Mouse (Mus musculus) monocyte, adult 5-6 weeks (primary cell): Measurements from ENCODE around the gene Nudt15. TPM values are rescaled to one million over a fixed set of nuclear protein-coding genes. Genes with fewer than 3 reads are reported as not detected.
A peak's percentile ranks its signal among the peaks of the same experiment; 100 is the strongest.
"Not testable (repeated sequence)": the region's sequence is repeated elsewhere in the genome, so short reads cannot be mapped to it uniquely, and the experiment has no call there.

Experiments
- ATAC-seq: fragments of 153-309, 156-312 bp; replicated peaks from 2 replicates; pipeline ENCODE4 v1.8.0; 2017; ENCODE audit warnings: mild to moderate bottlenecking; ENCODE audit not compliant: low TSS enrichment, insufficient number of reproducible peaks, severe bottlenecking, poor library complexity, low FRiP score
- total RNA-seq: library from RNA; stranded (forward); fragments of 200-1000, 200-491, 200-594 nt; gene quantifications from 3 replicates; pipeline ENCODE4 v1.2.3, GENCODE M21; 2017

Gene Nudt15
- 4.9 to 9.1 TPM (median 8.5 TPM) in 3 replicates for total RNA-seq

DNA sequence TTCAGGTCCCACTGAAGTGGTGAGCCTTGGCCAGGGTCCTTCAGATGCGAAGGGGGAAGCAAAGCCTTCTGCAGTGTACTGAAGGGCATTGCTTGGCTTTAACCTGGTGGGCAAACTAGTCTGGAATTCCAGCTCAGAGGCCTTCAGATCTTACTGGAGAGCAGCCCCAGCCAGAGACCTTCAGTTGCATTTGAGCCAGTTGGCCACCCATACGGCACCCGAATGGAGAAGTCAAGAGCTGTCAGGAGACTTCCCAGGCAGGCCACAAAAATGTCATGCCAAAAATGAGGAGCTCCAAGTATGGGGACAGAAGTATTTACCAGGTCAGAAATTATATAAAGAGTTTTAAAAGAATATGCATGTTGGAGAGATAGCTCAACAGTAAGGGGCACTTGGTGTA lies at the start of gene Nudt15:
TSS of gene Nudt15 (minus strand) at position 192 of the 400 bp plus-strand sequence.
- ATAC-seq, result no peak

DNA sequence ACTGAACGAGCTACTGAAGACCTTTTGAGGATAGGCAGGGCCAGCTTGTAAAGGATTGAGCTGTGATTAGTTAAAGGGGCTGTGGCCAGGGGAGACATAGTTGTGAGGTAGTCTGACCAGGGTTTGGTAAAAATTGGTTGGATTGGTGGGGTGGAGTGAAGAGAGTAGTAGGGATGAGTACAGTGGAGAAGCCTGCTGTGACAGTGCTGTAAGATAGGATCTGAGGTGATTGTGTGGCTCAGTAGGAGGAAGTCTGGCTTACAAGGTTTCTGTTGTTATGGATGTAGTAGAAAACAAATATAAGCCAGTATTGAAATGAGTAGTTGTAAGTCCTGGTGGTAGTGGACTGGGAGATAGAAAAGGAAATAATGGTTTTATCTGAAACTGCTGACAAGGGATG lies 44.1 kb upstream of the Nudt15 start:
- no peak for ATAC-seq

DNA sequence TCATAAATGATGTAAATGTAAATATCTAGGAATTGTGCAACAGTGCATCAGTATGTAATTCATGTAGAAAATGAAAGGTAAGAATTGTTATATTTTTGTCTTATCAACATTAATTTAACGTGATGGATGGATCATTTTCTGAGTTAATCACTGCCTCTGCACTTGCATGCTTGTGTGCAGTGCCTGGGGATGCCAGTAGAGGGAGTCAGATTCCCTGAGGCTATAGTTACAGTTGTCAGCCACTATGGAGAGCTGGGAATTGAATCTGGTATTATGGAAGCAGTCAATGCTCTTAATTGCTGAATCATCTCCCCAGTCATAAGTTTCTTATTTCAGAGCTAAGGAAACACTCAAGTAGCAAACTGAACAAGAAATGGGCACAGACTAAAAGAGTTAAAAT lies 40.0 kb upstream of the Nudt15 start:
- ATAC-seq, result no peak

DNA sequence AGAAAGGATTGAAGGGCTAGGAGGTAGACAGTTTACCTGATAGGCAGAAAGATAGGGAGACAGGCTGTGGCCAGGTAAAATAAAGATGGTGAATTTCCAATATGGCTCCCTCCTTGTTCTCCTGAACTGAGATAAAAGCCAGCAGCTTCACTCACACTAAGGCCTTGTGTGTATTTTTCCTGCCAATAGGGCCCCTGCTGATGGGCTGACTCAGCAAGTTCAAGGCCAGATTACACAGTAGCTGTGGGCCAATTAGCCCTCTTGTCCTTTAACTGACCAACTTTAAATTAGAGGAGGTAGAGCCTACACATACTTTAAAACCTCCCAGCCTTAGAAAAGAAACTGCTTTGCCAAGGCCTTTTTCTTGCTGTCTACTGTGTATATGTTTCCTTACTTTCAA lies 28.3 kb upstream of the Nudt15 start:
- no peak for ATAC-seq

DNA sequence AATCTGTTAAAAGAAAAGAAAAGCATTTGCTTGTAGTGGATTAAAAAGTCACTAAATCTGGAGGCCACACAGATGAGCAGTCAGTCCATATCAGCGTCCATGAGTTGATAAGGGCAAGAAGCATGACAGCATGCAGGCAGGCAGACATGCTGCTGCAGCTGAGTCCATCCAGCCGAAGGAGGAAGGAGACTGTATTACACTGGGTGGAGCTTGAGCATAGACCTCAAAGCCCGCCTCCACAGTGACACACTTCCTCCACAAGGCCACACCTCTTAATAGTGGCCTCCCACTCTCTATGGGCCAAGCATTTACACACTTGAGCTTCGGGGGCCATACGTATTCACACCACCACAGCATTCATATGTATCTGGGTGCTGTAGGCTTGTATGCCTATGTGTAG lies 26.0 kb upstream of the Nudt15 start:
- no peak for ATAC-seq

DNA sequence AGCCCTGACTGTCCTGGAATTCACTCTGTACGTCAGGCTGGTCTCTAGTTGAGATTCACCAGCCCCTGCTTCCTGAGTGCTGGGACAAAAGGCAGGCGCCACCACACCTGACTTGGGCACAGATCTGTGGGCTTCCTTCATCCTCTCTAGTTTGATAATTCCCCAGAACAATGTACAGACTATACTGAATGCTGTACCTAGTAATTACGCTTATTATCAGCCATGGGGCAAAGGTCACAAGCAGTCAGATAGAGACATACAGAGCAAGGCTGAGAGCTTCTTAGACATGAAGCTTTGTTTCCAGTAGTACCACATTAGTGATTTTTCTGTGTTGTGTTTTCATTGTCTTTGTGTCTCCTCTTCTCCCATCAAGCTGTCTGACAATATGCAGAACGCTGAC lies 23.1 kb upstream of the Nudt15 start:
- no peak for ATAC-seq

DNA sequence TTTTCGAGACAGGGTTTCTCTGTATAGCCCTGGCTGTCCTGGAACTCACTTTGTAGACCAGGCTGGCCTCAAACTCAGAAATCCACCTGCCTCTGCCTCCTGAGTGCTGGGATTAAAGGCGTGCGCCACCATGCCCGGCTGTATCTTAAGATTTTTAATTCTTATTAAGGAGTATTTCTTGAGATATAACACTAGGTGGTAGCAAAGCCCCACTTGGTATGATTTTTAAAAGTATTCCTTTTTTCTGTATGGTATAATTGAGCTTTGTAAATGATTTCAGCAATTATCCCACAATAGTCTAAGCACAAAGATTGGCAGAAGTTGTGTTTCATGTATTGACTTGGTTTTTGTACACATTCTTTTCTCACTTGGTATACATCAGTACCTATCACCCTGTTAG lies 21.8 kb upstream of the Nudt15 start:
- not testable (repeated sequence) for ATAC-seq

DNA sequence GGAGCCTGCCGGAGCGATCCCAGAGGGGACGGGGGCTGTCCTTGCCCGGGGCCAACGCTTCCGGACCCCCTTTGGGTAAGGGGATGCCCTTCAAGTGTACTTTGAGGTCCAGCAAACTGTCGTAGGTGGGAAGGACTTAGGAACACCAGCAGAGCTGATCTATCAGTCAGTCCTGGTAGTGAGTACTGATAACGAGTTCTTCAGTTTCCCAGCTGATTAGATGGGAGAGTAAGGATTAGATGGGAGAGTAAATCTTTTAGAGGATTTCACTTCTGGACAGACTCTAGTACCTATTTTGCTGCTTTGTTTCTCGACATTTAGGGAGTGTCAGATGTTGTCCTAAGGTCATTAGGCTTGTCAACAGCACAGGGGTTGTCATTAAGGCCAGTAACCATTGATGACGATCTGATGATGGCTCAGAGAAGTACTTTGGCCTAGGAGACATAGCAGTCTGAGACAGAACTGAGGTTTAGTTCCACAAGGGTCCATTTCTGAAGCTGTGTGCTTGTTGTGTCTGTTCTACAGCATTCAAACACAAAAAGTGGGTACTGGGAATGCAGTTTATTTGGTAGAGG lies 5.2 kb upstream of the Nudt15 start:
- no peak for ATAC-seq

DNA sequence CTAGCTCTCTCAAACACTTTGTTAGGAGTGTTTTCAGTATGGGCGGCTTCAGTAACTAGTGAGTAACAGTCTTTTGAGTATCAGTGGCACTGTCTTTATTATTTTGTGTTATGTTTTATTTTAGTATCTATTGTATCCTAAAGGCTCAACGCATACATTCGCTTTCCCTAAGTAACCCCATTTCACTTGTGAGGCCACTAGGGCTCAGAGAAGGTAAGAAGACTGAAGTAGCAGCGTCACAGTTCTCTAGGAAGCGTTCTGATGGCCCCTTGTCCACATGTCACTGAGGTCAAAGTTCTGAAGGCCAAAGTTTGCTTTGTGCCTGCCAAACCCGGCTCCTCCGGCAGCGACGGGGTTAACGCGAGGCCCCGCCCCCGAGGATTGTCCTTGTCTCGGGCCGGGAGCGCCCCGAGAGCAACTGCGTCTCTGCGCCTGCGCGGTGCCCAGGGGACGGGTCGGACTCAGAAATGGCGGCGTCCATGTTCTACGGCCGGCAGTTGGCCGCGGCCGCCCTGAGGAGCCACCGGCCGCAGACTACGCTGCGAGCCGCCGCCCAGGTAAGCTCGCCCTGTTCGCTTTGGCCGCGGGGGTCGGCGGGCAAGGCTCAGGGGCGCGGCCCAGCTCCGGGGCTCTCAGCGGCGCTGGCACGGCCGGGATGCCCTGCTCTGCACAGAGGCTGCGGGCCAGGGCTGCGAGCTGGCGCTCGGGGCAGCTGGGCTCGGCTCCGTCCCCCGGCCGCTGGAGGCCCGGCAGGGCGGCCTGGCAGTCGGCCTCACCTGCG lies 4.5 kb upstream of the Nudt15 start:
- peak; percentile 88 for ATAC-seq

DNA sequence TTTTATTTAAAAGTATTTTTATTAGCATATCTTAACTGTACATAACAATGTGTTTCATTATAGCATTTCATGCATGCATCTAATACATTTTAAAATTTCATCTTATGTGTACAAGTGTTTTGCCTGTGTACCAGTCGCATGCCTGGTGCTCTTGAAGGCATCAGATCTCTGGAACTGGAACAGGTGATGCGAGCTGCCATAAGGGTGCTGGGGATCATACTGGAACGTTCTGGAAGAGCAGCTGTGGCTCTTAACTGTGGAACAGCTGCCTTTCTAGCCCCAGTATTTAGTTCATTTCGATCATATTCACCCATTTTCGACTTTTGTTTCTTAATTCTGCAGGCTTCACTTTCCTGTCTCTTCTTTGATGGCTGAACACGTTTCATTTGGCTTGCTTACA lies 3.1 kb upstream of the Nudt15 start:
- no peak for ATAC-seq

DNA sequence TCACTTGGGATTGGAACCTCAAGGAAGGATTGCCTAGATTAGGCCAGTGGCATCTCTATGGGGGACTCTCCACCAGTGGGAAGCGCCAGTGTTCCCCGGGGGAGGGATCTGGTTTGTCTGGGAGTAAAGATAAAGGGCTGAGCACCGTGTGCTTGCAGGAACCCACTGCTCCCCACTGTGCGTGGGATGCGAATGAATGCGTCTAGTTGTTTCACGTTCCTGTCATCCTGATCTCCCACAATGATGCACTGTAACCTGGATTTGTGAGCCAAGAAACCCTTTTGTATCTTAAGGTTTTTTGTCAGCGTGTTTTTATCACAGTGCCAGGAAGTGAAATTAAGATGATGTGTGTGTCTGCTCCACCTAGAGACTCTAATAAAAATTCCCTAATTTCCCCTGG lies 2.7 kb upstream of the Nudt15 start:
- no peak for ATAC-seq

DNA sequence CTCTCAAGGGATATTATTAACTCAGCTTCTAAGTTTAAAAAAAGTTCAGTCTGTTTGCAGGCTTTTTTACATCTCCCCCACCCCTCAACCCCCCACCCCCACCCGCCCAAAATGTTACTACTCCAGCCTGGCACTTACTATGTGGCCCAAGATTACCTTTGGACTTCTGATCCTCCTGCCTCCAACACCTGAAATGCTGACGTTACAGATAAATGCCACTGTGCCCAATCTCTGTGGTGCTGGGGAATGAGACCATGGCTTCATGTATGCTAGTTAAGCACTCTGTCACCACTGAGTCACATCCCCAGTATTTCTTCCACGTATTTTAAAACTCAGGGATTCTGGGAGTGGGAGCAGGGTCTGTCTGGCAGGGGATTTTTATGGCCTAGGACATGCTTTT lies 2.2 kb upstream of the Nudt15 start:
- no peak for ATAC-seq

DNA sequence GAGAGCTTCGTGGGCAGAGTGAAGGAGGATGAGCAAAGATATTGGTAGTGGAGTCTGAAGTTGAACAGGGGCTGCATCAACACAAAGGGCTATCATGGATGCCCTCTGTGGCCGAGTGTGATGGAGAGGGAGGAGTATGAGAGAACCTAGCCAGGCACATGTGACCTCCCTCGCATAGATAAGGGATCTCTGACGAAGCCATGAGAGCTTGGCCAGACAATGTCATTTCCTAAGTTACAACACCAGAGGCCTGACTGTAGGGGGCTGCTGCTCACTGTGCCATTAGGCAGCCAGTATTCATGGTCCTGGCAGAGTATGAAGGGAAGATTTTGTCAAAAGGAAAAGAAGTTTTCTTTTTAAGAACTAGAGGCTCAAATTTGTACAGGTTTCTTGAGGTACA lies 1.0 kb downstream of the Nudt15 start:
- no peak for ATAC-seq

DNA sequence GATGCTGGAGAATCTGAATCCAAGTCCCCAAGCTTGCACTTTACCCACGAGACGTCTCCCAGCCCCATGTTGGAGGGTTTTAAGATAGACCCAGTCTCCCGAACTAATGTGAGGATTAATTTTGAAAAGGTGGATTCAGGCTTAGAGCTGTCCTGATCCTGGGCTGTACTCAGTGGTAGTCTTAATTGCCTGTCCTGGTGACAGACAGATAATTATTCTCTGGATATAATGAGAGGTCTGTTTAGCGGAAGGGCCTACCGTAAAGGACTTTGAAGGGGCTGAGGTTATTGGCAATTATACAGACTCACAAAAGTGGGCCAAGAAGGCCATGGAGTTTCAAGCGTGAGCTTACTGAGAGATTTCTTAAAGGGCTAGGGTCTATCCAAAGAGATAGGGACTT lies 4.3 kb downstream of the Nudt15 start:
- ATAC-seq, result no peak

DNA sequence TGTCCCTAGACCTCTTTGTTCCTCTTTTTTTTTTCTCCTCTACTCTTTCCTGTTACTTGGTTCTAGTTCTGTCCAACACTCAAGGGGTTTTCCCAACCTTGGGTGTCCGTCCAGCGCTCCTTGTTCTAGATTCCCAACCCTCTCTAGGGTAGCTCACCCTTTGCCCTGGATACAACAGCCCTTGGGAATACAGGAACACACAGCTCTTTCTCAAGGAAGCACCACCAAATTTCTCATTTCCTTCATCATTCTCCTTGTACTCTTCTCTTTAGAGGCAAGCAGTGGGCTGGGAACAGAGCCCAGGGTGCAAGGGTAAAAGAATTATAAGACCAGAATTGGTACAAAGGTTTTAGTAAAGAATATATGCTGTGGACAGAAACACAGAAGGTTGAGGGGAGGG lies 12.4 kb downstream of the Nudt15 start:
- no peak for ATAC-seq

DNA sequence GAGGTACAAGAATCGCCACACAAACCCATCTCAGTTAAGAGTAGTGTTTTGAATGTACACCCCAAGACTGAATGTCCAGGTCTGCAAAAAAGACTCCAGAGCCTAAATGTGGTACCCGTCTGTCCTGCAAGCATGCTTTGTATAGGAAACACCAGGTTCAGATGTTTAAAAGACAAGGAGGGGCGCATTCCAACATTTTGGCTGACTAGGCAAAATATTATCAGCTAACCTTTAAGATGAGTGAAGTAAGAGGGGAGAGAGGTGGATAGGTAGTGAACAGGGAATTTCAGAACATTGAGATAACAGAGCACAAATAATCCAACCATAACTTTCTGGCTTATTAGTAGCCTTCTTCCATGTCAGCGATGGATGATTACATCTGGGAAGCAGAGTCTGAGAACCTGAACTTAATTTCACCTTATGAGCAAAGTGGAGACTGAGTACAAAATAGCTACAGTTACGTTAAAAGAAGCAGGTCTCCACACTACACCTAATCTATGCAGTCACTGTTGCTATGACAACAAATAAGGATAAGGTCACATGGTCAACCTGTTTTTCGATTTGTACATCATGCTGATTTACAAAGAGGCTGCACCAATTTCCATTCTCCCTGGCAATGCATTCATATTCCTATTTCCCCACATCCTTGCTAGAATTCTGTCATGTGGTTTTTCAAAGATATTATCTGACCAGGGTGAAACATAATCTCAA lies 14.1 kb downstream of the Nudt15 start:
- no peak for ATAC-seq

DNA sequence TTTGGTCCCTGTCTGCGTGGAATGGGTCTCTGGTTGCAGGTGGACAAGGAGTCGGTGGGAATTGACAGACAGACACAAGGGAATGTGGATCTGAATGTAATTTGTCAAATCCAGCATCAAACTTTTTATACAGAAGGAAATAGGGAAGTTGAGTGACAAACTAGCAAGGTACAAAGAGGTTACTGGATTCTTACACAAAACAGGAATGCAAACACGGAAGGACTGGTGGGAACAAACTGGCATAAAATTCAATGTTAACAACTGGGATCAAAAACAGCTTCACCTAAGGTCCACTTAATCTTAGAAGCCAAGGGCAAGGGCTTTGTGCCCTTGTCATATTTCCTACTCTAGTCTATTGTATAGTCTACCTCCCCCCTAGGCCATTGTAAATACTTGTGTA lies 19.4 kb downstream of the Nudt15 start:
- not testable (repeated sequence) for ATAC-seq

DNA sequence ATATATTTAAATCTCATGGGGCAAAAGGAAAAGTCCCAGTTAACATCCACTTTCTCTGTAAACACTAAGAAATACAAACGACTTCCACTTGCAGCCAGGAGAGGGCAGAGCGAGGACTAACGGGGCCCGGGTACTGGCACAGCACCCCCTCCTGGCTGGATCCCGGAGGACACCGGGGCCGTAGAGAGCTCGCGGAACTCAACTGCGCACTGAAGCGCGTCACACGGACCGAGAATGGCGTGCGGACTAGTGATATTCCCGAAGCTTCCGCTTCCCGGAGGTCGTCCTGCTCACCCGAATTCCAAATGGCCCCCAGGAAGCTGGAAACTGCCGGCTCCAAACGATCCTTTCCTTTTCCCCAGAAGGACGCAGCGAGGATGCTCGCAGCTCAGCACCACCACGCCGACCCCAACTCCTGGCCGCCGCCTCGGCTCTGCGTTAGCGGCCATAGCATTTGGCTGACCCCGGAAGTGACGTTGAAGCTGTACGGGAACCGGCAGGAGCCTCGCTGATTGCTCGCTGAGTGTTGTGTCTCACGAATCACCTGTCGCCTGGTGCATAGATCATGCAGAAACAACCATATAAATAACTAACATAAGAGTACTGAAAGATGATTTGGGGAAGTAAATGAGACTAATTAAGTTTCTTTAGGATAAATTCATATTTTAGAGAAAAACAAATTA lies 23.1 kb downstream of the Nudt15 start, which contains the start of gene Sucla2:
TSS of gene Sucla2 (plus strand) at position 554 of the 683 bp plus-strand sequence.
- ATAC-seq, result peak; percentile 98

DNA sequence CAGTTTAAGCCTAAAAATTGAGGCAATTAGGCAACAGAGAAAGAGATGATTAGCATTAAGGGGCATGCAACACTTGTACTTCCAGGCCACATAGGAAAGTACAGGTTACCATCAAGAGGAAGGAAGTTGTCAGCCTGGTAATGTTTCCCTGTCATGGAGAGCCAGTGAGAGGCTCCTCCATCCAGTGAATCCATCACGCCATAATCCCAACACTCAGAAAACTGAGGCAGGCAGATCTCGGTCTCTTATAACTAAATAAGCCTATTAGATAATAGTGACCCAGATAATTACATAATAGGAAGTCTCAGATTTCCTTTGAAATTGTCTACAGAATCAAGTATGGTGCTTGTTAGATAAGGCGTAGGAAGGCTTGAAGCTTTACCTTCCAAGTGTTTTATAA lies 23.9 kb downstream of the Nudt15 start:
- ATAC-seq, result no peak
